Mouse (Mus musculus) forebrain, embryonic 14.5 days (tissue): ENCODE measurements at regions not wholly inside any gene's neighbourhood (a gene's known extent, or its start where the extent isn't known, plus 50 kb on each side); places are given as distances from the start of the nearest gene placed in this dataset.
A peak's percentile ranks its signal among the peaks of the same experiment; 100 is the strongest.

Source experiments
- ATAC-seq: fragments of 200-750 bp; cut with Nextera tagmentation; 2 replicates; pipeline ENCODE4 v1.8.0; 2017; ENCODE audit warnings: mild to moderate bottlenecking, moderate library complexity
- DNase-seq: peaks from one replicate; pipeline ENCODE4 v3.0.0-alpha.2; 2015; ENCODE audit warnings: low spot score
- H3K27ac ChIP-seq: fragments of 300-500 bp; sonication (generic); 2 replicates; pipeline ENCODE4 v1.5.1; 2014; ENCODE audit warnings: low read depth, mild to moderate bottlenecking, control low read depth, low read length, moderate library complexity
- H3K27me3 ChIP-seq: fragments of 300-500 bp; sonication (generic); replicated peaks from 2 replicates; pipeline ENCODE4 v1.6.1; 2014; ENCODE audit warnings: low read length, control low read depth, mixed read lengths; ENCODE audit not compliant: control insufficient read depth, insufficient read depth
- H3K36me3 ChIP-seq: fragments of 300-500 bp; sonication (generic); 2 replicates; pipeline ENCODE4 v1.6.1; 2014; ENCODE audit warnings: low read length, control low read depth; ENCODE audit not compliant: control insufficient read depth, insufficient read depth
- H3K4me1 ChIP-seq: fragments of 300-500 bp; sonication (generic); 2 replicates; pipeline ENCODE4 v1.6.1; 2014; ENCODE audit warnings: antibody characterized with exemption, low read length, control low read depth; ENCODE audit not compliant: control insufficient read depth, insufficient read depth
- H3K4me2 ChIP-seq: fragments of 300-500 bp; sonication (generic); 2 replicates; pipeline ENCODE4 v1.6.1; 2014; ENCODE audit warnings: mild to moderate bottlenecking, control low read depth, low read length
- H3K4me3 ChIP-seq: fragments of 300-500 bp; sonication (generic); 2 replicates; pipeline ENCODE4 v1.5.1; 2014; ENCODE audit warnings: low read depth, low read length, control low read depth
- H3K9ac ChIP-seq: fragments of 300-500 bp; sonication (generic); 2 replicates; pipeline ENCODE4 v1.6.1; 2014; ENCODE audit warnings: mild to moderate bottlenecking, low read length, control low read depth, moderate library complexity
- H3K9me3 ChIP-seq: fragments of 300-500 bp; sonication (generic); replicated peaks from 2 replicates; pipeline ENCODE4 v1.6.1; 2016; ENCODE audit warnings: low read length, control low read depth, mixed read lengths; ENCODE audit not compliant: control insufficient read depth
- WGBS: fragments of 180-500 bp; shearing (Covaris S2); extraction: QIAGEN DNeasy Blood & Tissue Kit; methylation state at CpG from one replicate; pipeline ENCODE4 v1.1.7; 2014; 5-methylcytosine and 5-hydroxymethylcytosine counted together

DNA sequence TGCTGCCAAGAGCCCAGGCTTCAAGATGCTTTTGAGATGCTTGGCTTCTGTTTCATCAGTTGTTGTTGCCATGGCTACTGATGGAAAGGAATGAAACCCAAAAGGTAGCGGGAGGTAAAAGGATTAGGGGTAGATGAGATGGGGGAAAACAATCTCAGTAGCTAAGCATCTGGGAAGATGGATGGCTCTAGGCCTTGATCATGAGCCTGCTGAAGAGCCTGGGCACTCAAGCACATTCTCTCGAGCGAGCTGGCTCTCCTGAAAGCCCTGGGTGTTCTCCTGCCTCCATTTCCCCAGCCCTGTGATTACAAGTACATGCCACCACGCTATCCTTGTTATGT is 92.3 kb upstream of the Nrsn1 start:
- no peaks in the 10 kb centered on the region for H3K27me3 ChIP-seq
- 47% methylated on average over 4 of the region's 4 CpGs for WGBS
- no peaks in the 10 kb centered on the region for H3K36me3 ChIP-seq
- H3K4me3 ChIP-seq = no peak overlapping the region
- no peak for ATAC-seq
- no peak for DNase-seq
- 0 out of 2 replicates have a peak overlapping the region, but pooled peaks have one; percentile 7 for H3K4me2 ChIP-seq
- H3K27ac ChIP-seq = no peak overlapping the region
- no peaks in the 10 kb centered on the region for H3K9me3 ChIP-seq
- H3K4me1 ChIP-seq = peaks cover 8% of the 10 kb centered on the region; the same call in 1 of the 2 replicates
- H3K9ac ChIP-seq = no peak overlapping the region

DNA sequence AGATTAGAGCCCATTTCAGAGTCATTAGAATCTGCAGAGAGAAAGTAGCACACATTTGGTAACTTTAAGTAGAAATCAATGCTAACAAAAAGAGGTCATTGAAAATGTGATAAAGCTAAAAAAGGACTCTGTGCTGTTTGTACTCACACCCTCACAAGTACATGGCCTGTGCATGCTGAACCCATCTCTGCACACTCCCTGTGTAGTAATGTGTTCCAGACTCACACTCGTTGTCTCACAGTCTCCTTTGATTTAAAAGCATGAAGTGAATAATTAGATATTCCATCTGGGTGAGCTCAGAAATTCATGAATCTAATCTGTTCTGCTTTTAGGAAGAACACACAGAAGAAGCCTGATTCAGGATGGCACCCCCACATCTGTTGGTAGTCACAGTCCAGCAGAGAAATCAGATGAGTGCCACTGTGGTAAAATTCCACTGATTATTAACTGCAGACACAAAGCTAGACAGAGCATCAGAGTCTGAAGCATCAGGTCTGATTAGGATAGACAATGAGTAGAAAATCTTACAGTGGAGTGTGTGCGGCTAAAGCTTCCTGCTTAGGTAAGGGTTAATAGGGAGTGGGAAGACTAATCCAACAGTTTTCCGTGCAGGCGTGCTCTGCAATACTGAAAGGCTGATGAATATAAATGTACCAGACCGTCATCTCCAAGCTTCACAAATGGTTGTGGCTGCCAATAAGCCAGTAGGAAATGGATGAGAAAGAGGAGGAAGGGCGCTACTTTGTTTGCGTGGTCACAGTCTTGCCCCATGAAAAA is 91.7 kb upstream of the Nrsn1 start:
- Histone ChIP-seq H3K9me3 (no peaks in the 10 kb centered on the region), H3K4me2 (0 out of 2 replicates have a peak overlapping the region, but pooled peaks have one; percentile 7), H3K4me3 (no peak overlapping the region), H3K36me3 (no peaks in the 10 kb centered on the region), H3K27me3 (no peaks in the 10 kb centered on the region), H3K27ac (no peak overlapping the region), H3K9ac (no peak overlapping the region), H3K4me1 (peaks cover 8% of the 10 kb centered on the region; the same call in 1 of the 2 replicates)
- DNase-seq (peak; percentile 67), ATAC-seq (peak; percentile 80)
- 30% methylated on average over 7 of the region's 7 CpGs for WGBS

DNA sequence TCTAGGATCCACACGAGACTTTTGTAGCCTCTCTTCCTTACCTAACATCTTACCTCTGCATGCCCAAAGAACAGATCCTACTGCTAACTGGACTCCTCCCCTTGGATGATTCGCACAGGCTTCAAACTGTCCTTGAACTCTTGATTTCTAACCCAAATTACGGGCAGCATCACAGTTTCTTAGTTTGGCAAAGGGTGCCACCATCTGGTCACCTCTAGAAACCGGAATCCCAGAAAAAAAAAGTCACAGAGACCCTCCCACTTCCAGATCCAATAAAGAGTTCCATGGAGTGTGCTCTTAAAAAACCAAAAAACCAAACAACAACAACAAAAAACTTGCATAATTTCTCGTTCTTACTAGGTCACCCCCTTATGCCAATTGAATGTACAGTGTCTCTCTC is 77.3 kb upstream of the Nrsn1 start:
- Histone ChIP-seq H3K9me3 (no peaks in the 10 kb centered on the region), H3K9ac (no peak overlapping the region), H3K4me3 (no peak overlapping the region), H3K4me2 (no peak overlapping the region), H3K27me3 (no peaks in the 10 kb centered on the region), H3K4me1 (no peaks in the 10 kb centered on the region), H3K27ac (no peak overlapping the region), H3K36me3 (no peaks in the 10 kb centered on the region)
- ATAC-seq (no peak), DNase-seq (no peak)
- WGBS = 48% methylated on average over 5 of the region's 5 CpGs

DNA sequence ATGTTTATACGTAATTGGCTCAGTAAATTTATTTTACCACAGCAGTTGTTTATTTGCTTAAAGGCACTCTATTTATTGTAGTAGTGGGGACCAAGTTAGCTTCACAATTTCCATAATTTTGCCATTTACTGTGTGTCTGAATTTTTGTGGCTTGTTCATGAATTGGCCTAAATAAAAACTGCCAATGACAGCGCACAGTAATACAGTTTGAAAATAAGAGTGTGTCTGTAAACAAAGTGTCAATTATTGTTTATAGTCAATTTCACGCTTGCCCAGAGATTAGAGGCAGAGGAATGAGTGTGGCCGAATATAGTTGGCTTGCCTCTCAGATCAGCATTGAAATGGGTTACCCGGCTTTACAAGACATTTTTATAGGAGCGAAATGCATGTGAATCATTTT is 73.0 kb upstream of the Nrsn1 start:
- Histone ChIP-seq H3K27me3 (no peaks in the 10 kb centered on the region), H3K9ac (no peak overlapping the region), H3K4me2 (no peak overlapping the region), H3K4me1 (no peaks in the 10 kb centered on the region), H3K27ac (no peak overlapping the region), H3K36me3 (no peaks in the 10 kb centered on the region), H3K4me3 (no peak overlapping the region), H3K9me3 (no peaks in the 10 kb centered on the region)
- no peak for DNase-seq
- ATAC-seq = no peak
- 81% methylated on average over 6 of the region's 6 CpGs for WGBS

DNA sequence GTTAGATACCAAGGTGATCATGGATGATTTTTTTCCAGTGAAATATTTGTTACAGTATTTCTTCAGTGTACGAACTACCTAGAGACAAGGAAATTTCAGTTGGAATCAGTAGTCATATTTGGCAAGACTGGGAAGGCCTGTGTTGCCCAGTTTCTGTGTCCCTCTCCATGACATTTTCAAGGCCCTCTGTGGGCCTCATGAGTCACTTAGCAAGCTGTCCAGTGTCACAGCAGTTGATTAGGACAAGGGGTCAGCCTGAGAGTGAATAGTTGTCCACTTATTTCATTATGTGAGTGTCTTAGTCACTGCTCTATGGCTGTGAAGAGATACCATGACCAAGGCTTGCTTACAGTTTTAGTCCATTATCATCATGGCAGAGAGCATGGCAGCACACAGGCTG is 71.5 kb upstream of the Nrsn1 start:
- H3K27ac ChIP-seq = no peak overlapping the region
- H3K9ac ChIP-seq = no peak overlapping the region
- H3K4me1 ChIP-seq = no peaks in the 10 kb centered on the region
- H3K4me2 ChIP-seq = no peak overlapping the region
- ATAC-seq (no peak), DNase-seq (no peak)
- WGBS = 91% methylated on average over 1 of the region's 1 CpGs
- no peaks in the 10 kb centered on the region for H3K27me3 ChIP-seq
- no peaks in the 10 kb centered on the region for H3K9me3 ChIP-seq
- H3K36me3 ChIP-seq = no peaks in the 10 kb centered on the region
- no peak overlapping the region for H3K4me3 ChIP-seq

DNA sequence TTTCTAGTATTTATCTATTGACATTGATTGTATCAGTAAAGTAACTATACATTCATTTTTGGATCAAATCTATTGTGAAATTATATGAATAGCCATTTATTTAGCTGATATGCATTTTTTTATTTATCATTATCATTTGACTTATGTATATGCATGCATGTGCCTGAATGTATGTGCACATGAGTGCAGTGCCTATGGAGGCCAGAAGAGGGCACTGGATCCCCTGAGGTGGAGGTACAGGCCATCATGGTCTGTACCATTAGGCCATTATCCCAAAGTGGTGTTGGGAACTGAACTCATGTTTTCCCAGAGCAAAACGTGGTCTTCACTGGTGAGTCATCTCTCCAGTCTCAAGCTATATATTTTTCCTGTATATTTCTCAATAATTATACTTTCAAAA is 63.5 kb upstream of the Nrsn1 start:
- WGBS = 81% methylated on average over 1 of the region's 1 CpGs
- Histone ChIP-seq H3K36me3 (no peaks in the 10 kb centered on the region), H3K27me3 (no peaks in the 10 kb centered on the region), H3K9me3 (no peaks in the 10 kb centered on the region), H3K27ac (no peak overlapping the region), H3K4me2 (no peak overlapping the region), H3K9ac (no peak overlapping the region), H3K4me1 (no peaks in the 10 kb centered on the region), H3K4me3 (no peak overlapping the region)
- no peak for ATAC-seq
- no peak for DNase-seq
